33 mouse cellular contexts compared by ENCODE assay signal in genomic region chr16:75496568-75496967, GRCm38 (mm10).
"Had no signal": no experiment of that assay in that cellular context is flagged by ENCODE, and none has a peak within 500 bp of the region (broad histone marks: within the 10 kb centered on the region; RNA-seq: fewer than 3 reads in every experiment).

No protein-coding gene starts in this region.

- H3K4me1 ChIP-seq: heart, embryonic 13.5 days; heart, embryonic 15.5 days; hindbrain, embryonic 10.5 days; hindbrain, embryonic 12.5 days; hindbrain, embryonic 13.5 days; hindbrain, embryonic 15.5 days; intestine, embryonic 15.5 days; kidney, embryonic 15.5 days had no signal

- H3K27ac ChIP-seq: heart, embryonic 13.5 days; heart, embryonic 15.5 days; hindbrain, embryonic 10.5 days; hindbrain, embryonic 12.5 days; hindbrain, embryonic 13.5 days; hindbrain, embryonic 14.5 days; hindbrain, embryonic 15.5 days; hindbrain, postnatal 0 days; intestine, embryonic 15.5 days; kidney, embryonic 15.5 days; kidney, postnatal 0 days; layer of hippocampus, adult 2 months; left cerebral cortex, adult 2 months had no signal

- H3K4me2 ChIP-seq: heart, embryonic 13.5 days; heart, embryonic 15.5 days; hindbrain, embryonic 12.5 days; hindbrain, embryonic 13.5 days; hindbrain, embryonic 14.5 days; hindbrain, embryonic 15.5 days; intestine, embryonic 15.5 days; kidney, embryonic 15.5 days had no signal

- H3K36me3 ChIP-seq: heart, embryonic 13.5 days; heart, embryonic 15.5 days; hindbrain, embryonic 10.5 days; hindbrain, embryonic 12.5 days; hindbrain, embryonic 13.5 days; hindbrain, embryonic 15.5 days; intestine, embryonic 15.5 days; kidney, embryonic 15.5 days had no signal

- H3K9me3 ChIP-seq: heart, embryonic 13.5 days; heart, embryonic 15.5 days; hindbrain, embryonic 10.5 days; hindbrain, embryonic 12.5 days; hindbrain, embryonic 13.5 days; hindbrain, embryonic 15.5 days; intestine, embryonic 15.5 days; kidney, embryonic 15.5 days had no signal

- H3K4me3 ChIP-seq: heart, embryonic 13.5 days; heart, embryonic 15.5 days; hindbrain, embryonic 10.5 days; hindbrain, embryonic 12.5 days; hindbrain, embryonic 13.5 days; hindbrain, embryonic 15.5 days; intestine, embryonic 15.5 days; kidney, embryonic 15.5 days; layer of hippocampus, adult 2 months; left cerebral cortex, adult 2 months had no signal

- ATAC-seq: hindbrain, embryonic 16.5 days; hindbrain, postnatal 0 days; inflammation-experienced regulatory T-cells, adult 6 months; intestine, embryonic 15.5 days; intestine, embryonic 16.5 days; intestine, postnatal 0 days had no signal

- H3K9ac ChIP-seq: heart, embryonic 13.5 days; heart, embryonic 15.5 days; hindbrain, embryonic 12.5 days; hindbrain, embryonic 13.5 days; hindbrain, embryonic 14.5 days; hindbrain, embryonic 15.5 days; intestine, embryonic 15.5 days; kidney, embryonic 15.5 days had no signal

- DNase-seq: heart, postnatal 10 days; heart, postnatal 14 days; heart, postnatal 36 days; heart, postnatal 4 days; kidney, adult 11 months; kidney, adult 18-20 months; kidney, adult 2 months; kidney, adult 8-10 months; kidney, adult 9 months; kidney, postnatal 10 days; kidney, postnatal 14 days; kidney, postnatal 25 days; kidney, postnatal 36 days; kidney, postnatal 4 days; layer of hippocampus, adult 9-11 months; layer of hippocampus, postnatal 36 days had no signal

- H3K27me3 ChIP-seq: heart, embryonic 13.5 days; heart, embryonic 15.5 days; hindbrain, embryonic 12.5 days; hindbrain, embryonic 13.5 days; hindbrain, embryonic 15.5 days; intestine, embryonic 15.5 days; kidney, embryonic 15.5 days had no signal
